Mouse (Mus musculus) small intestine, adult 10 weeks (tissue): Measurements from ENCODE around the gene Ubl5. TPM values are rescaled to one million over a fixed set of nuclear protein-coding genes. Genes with fewer than 3 reads are reported as not detected.

Experiments used
- polyA plus RNA-seq: library from polyadenylated mRNA; stranded (reverse); fragments of 350-450 nt; fragmentation: Illumina TruSeq; extraction: RNeasy Lipid Tissue Mini Kit (QIAGEN cat#74804); gene quantifications from one replicate; pipeline ENCODE4 v1.2.3, GENCODE M21; 2014; ENCODE audit warnings: low replicate concordance

The Ubl5 gene
- 22.8 TPM for polyA plus RNA-seq

DNA sequence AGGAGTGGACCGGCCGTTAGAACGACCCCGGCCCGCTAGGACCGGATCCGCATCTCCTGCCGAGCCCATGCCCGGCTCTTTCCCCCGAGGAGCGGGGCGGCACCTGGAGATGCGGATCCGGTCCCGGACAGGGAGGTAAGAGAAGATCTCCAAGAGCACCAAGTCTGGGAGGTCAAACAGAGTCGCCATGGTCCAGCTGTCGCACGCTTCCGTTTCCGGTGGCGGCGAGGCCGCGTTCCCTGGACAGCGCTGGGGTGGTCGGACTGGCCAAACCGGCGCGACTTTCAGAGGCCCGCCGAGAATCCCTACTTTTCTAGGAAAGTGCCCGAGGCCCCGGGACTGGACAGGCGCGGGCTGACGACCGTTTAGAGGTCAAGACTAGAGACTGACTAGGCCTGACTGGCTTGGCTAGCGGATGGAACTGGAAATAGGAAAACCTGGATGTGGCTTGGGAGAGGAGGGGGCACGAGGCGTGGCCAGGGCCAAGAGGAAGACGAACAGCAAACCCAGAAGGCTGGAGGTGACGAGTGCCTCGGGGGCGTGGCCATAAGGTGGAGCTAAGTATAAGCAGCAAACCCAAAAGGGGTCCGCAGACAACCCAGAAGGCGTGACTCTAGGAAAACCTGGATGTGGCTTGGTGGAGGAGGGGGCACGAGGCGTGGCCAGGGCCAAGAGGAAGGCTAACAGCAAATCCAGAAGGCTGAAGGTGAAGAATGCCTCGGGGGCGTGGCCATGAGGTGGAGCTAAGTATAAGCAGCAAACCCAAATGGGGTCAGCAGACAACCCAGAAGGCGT, at the start of gene Ubl5:
Gene Ubl5, plus strand, starts transcription at position 778 of the 795 bp plus-strand sequence.

DNA sequence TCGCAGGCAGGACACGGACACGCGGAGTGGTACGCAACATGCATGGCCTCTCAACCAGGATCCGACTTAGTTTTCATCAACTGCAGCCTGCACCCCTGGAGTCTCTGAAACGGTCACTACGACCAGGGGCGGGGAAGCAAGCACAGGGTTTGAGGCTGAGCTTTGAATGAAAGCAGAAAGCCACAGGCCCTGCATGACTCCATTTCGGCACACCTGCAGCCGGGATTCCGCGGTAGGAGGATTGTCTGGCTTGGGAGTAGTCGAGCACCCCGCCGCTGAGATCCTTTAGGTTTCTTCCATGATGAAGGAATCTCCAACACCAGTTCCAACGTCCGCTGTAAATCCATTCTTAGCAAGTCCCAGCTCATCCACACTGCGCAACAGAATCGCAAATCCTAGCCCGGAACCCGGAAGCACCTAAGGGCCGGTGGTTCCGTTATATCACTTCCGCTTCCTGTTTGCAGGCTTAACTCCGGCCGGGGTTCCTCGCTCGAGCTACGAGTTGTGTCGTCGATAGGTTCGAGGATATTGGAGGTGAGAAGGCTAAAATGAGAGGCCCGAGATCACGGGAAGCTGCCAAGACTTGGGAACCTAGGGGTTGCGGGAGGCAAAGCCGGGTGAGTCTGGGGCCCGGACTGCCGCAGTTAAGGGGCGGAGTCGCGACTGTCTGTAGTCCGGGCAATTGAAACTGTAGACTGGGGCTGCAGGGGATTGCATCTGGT, 1.8 kb downstream of the Ubl5 start, which contains the start of gene Fbxl12:
Gene Fbxl12, minus strand, starts transcription at position 408 of the 722 bp plus-strand sequence.

DNA sequence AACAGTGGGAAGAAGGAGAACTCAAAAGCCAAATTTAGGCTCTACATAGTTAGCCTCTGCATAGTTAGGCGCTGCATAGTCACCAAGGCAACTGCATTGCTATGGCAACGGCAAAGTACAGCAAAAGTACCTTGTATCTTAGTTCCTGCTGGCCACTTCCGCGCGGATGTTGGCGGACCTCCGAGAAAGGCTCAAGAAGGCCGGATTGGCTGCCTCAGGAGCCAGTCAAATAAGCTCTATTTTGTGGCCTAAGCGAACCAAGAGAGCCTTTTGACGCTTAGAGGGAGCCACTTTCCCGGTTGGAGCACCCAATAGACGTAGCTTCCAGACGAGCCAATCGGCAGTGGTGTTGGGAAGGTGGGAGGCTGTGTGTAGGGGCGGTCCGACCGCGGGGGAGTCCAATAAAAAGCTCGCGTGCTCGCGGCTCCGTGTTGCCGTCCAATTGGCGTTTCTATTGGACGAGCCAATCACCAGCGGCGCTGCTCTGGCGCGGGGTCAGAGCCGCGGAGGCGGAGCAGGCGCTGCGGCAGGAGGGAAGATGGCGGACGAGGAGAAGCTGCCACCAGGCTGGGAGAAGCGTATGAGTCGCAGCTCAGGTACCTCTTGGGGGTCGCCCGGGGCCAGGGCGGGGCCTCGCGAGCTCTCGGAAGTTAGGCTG, 9.1 kb downstream of the Ubl5 start, which contains the start of gene Pin1:
Gene Pin1, plus strand, starts transcription at position 494 of the 658 bp plus-strand sequence.

Other genes starting within 250 kb of the Ubl5 start
- 18.8 TPM for gene Zfp26, start 182.7 kb upstream of the Ubl5 start, polyA plus RNA-seq
- gene Zfp426, start 150.1 kb upstream of the Ubl5 start, polyA plus RNA-seq, result 50.1 TPM
- 44.6 TPM for gene Zfp266, start 121.5 kb upstream of the Ubl5 start, polyA plus RNA-seq
- gene Zfp846, start 61.6 kb upstream of the Ubl5 start, polyA plus RNA-seq, result 20.8 TPM
- gene Fbxl12, start 1.9 kb downstream of the Ubl5 start, polyA plus RNA-seq, result 5.1 TPM
- gene Pin1, start 9.2 kb downstream of the Ubl5 start, polyA plus RNA-seq, result 0.52 TPM
- 0.52 TPM for gene Olfm2, start 103.5 kb downstream of the Ubl5 start, polyA plus RNA-seq
- 0.15 TPM for gene Col5a3, start 172.2 kb downstream of the Ubl5 start, polyA plus RNA-seq
- not detected for gene Rdh8, start 175.6 kb downstream of the Ubl5 start, polyA plus RNA-seq
- 3.6 TPM for gene A230050P20Rik, start 225.8 kb downstream of the Ubl5 start, polyA plus RNA-seq
- not detected for gene Angptl6, start 236.8 kb downstream of the Ubl5 start, polyA plus RNA-seq
- gene Ppan, start 245.3 kb downstream of the Ubl5 start, polyA plus RNA-seq, result 0.48 TPM